Mouse (Mus musculus): ENCODE measurements at regions not wholly inside any gene's neighbourhood (a gene's known extent, or its start where the extent isn't known, plus 50 kb on each side); places are given as distances from the start of the nearest gene placed in this dataset.

- TF ChIP-seq EP300 (IDR thresholded peaks at IDR 0.05; ENCODE audit: low read depth), result peak; percentile 25; the same call in 1 of the 2 replicates
- no peak for TF ChIP-seq CTCF (IDR thresholded peaks at IDR 0.05; ENCODE audit: low read depth)
Measured at GRCm38 (mm10) chr3:100759091-100759941, 65.9 kb upstream of the Vtcn1 start.
